Mouse (Mus musculus) effector memory CD4-positive, alpha-beta T cell, adult 5 months (primary cell): Measurements from ENCODE around the gene Dtd2. TPM values are rescaled to one million over a fixed set of nuclear protein-coding genes. Genes with fewer than 3 reads are reported as not detected.

Experiments used
- polyA plus RNA-seq: library from polyadenylated mRNA; unstranded; fragments of 100-300 nt; shearing (Covaris generic); gene quantifications from one replicate; pipeline ENCODE4 v1.2.1, GENCODE M21; 2017

Gene Dtd2
- 3.6 TPM for polyA plus RNA-seq

DNA sequence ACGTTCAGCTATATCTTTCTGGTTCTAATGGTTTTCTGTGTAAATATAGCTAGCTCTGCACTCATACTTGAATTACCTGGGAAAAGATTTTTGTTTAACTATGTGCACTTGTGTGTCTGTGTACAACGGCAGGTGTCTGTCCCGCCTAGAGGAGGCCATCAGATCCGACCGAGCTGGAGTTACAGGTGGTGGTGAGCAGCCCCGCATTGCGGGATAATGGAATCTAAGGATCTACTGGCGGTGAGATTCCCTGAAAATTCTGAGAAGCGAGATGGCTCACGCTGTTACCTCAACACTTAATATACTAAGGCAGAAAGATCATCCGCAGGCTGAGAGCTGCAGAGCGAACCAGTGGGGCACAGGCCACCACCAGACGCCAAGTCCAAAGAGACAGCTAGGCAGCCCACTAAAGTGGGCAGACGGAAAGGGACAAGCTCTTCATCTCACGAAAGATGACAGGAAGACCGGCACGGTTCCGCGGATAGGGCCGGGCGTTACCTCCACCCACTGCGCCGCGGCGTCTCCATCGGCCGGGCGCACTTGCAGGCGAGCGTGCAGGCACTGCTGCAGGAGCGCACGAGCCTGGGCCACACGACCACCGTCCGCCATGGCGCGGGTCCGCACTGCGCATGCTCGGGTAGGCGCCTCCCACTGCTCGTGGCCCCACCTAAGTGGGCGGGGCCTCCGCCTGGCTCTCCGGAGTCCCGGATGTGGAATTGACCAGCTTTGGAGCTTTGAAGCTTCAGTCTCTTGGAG, at the start of gene Dtd2:
Dtd2 (minus strand) TSS at position 625 of the 756 bp plus-strand sequence.

DNA sequence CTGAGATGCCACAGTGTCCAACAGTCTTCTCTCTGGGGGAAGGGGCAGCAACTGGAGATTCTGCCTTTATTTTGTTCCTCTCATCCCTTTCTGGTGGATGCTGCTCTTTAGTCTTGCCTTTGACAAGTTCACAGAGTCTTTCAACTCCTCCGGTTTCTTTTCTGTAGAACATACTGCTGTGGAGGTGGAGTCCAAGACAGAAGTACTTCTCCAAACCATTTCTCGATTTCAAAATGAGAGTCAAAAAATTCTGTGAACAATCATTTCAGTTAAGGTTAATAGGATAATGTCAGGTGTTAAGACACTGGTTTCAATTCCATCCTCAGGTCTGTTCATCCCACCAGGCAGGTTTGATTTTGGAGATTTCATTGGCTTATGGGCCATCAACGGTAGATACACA, 21.7 kb upstream of the Dtd2 start, which contains the start of gene Gpr33:
Gpr33 (minus strand) TSS at position 101 of the 400 bp plus-strand sequence.

DNA sequence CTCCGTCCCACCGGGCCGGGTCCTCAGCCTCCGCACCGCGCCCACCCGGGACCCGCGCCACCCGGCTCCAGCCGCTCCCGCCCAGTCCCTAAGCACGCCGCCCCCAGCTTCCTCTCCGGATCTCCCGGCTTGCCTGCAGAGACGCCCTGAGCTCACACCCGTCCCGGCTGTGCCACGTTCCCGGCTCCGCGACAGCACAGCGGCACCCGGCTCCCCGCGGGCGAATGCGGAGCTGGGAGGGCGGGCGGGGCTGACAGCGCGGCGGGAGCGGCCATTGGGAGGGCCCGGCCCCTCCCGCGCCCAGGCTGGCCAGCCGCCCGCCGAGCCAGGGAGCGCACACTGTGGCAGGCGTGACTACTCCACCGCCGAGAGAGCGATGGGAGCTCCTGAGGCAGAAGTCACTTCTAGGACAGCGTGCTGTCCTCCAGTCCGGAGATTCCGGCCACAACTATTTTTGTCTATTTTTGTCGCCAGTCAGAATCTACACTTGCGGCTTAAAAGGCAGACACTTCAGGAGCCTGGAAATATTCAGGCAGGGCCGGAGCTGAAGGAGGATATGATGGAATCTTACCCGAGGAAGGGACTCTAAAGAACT, 35.1 kb downstream of the Dtd2 start, which contains the start of gene Heatr5a:
Heatr5a (minus strand) TSS at position 252 of the 595 bp plus-strand sequence.

Other genes with a start within 250 kb of the Dtd2 start
- 111 TPM for gene Hectd1, start 177.0 kb downstream of the Dtd2 start, polyA plus RNA-seq
- gene Heatr5a, start 35.2 kb downstream of the Dtd2 start, polyA plus RNA-seq: 14.3 TPM
- not detected for gene Gpr33, start 21.6 kb upstream of the Dtd2 start, polyA plus RNA-seq
- 6.5 TPM for gene Nubpl, start 91.2 kb upstream of the Dtd2 start, polyA plus RNA-seq